Mouse (Mus musculus) liver, adult 2 months (tissue): ENCODE measurements around the gene Smcr8. TPM values are rescaled to one million over a fixed set of nuclear protein-coding genes. Genes with fewer than 3 reads are reported as not detected.
A peak's percentile ranks its signal among the peaks of the same experiment; 100 is the strongest.

Experiments used
- DNase-seq: peaks from one replicate; pipeline ENCODE4 v3.0.0-alpha.2; 2011; ENCODE audit warnings: low read depth, low spot score; ENCODE audit errors: extremely low read depth
- H3K27ac ChIP-seq: fragments of 200-500 bp; replicated peaks from 2 replicates; pipeline ENCODE4 v1.5.1; 2012; ENCODE audit warnings: low read depth, mild to moderate bottlenecking, control low read depth, inconsistent platforms, low read length; ENCODE audit not compliant: insufficient read depth
- H3K27me3 ChIP-seq: fragments of 200-500 bp; 2 replicates; pipeline ENCODE4 v1.6.1; 2012; ENCODE audit warnings: mild to moderate bottlenecking, moderate library complexity, low read length, inconsistent platforms; ENCODE audit not compliant: control insufficient read depth, insufficient read depth
- H3K36me3 ChIP-seq: fragments of 200-500 bp; 2 replicates; pipeline ENCODE4 v1.6.1; 2012; ENCODE audit warnings: low read length, inconsistent platforms; ENCODE audit not compliant: control insufficient read depth, insufficient read depth
- H3K4me1 ChIP-seq: fragments of 200-500 bp; 2 replicates; pipeline ENCODE4 v1.6.1; 2011; ENCODE audit warnings: low read length; ENCODE audit not compliant: control insufficient read depth, insufficient read depth
- H3K4me3 ChIP-seq: fragments of 200-500 bp; 2 replicates; pipeline ENCODE4 v1.5.1; 2011; ENCODE audit warnings: low read depth, mild to moderate bottlenecking, control low read depth, low read length, moderate library complexity; ENCODE audit not compliant: insufficient read depth
- H3K79me2 ChIP-seq: fragments of 200-500 bp; 2 replicates; pipeline ENCODE4 v1.6.1; 2012; ENCODE audit warnings: inconsistent platforms, mild to moderate bottlenecking, low read length, moderate library complexity; ENCODE audit not compliant: control insufficient read depth, insufficient read depth
- H3K9ac ChIP-seq: fragments of 200-500 bp; 2 replicates; pipeline ENCODE4 v1.6.1; 2012; ENCODE audit warnings: low read depth, mild to moderate bottlenecking, control low read depth, inconsistent platforms, low read length
- CTCF ChIP-seq: fragments of 200-500 bp; IDR thresholded peaks from 2 replicates; pipeline ENCODE4 v1.5.1; 2011; ENCODE audit warnings: low read depth, low read length, control low read depth
- POLR2A ChIP-seq: fragments of 200-500 bp; IDR thresholded peaks from 2 replicates; pipeline ENCODE4 v1.6.1; 2011; ENCODE audit warnings: low read length, control low read depth; ENCODE audit not compliant: insufficient read depth; ENCODE audit errors: extremely low read depth
- WGBS: fragments of 180-500 bp; shearing (Covaris S2); methylation state at CpG from one replicate; pipeline ENCODE4 v1.1.7; 2018; 5-methylcytosine and 5-hydroxymethylcytosine counted together
- polyA plus RNA-seq: library from polyadenylated mRNA; depleted of rRNA; stranded (reverse); fragments of >200 nt; gene quantifications from 2 replicates; pipeline ENCODE4 v1.2.3, GENCODE M21; 2012; rRNA removed
- total RNA-seq: library from RNA; depleted of rRNA; stranded (reverse); fragments of >200 nt; gene quantifications from 2 replicates; pipeline ENCODE4 v1.2.3, GENCODE M21; 2014; rRNA removed

Smcr8 gene
- total RNA-seq (9.3 and 12.8 TPM in 2 replicates), polyA plus RNA-seq (6.2 and 7.7 TPM in 2 replicates)

DNA sequence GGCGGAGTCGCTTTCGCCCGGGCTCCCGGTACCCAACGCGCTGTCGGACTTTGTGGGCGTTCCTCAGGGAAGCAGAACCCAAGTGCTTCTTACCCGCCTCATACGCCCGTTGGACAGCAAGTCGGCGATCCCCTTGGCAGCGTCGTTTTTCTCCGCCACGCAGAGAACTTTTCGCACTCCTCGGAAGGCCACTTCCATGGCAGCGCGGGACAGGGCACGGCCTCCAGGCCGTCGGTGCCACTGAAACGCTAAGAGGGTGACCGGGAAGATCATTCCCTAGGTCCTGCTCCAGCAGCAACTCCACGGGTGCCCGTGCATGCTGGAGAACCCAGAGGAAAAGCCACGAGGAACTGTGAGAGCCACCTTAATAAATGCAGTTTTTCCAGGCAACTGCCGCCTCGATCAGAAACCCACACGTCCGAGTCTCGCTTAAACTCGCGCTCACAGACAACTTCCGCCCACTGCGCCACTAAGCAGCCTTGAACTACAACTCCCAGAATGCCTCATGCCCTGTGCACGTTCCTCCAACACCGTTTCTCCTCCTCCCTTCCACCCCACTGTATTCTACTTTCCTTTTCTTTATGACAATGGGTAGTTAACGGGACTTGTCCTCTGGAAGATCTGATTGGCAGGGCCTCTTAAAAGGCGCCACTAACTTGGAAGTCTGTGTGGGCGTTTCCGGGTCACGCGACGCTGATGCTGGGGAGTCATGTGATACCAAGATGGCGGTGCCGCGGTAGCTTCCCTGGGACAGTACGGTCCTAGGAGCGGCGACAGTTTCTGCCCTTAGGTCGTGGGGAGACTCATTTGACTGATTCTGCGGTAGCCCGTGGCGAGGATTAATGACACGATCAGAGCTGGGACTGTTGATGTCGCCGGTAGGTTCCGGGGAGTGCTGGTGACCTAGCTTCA, at the start of gene Smcr8, which contains the start of gene Top3a:
Gene Smcr8 (plus strand): TSS at position 696 of the 912 bp plus-strand sequence.
Gene Top3a (minus strand): TSS at position 537 of the 912 bp plus-strand sequence.
- Histone ChIP-seq H3K27ac (peak within 1 kb of the TSS; percentile 88), H3K79me2 (peaks cover 37% of the 10 kb centered on the region; the same call in 1 of the 2 replicates), H3K9ac (peak within 1 kb of the TSS; percentile 87), H3K4me3 (peak within 1 kb of the TSS; percentile 77), H3K4me1 (peaks cover 37% of the 10 kb centered on the region), H3K36me3 (peaks cover 3% of the 10 kb centered on the region; the same call in 1 of the 2 replicates), H3K27me3 (no peaks in the 10 kb centered on the region)
- no peak for TF ChIP-seq CTCF
- TF ChIP-seq POLR2A, result peak; percentile 87
- WGBS, result under 1% methylated on average over 62 of the region's 62 CpGs
- DNase-seq, result peak; percentile 99

DNA sequence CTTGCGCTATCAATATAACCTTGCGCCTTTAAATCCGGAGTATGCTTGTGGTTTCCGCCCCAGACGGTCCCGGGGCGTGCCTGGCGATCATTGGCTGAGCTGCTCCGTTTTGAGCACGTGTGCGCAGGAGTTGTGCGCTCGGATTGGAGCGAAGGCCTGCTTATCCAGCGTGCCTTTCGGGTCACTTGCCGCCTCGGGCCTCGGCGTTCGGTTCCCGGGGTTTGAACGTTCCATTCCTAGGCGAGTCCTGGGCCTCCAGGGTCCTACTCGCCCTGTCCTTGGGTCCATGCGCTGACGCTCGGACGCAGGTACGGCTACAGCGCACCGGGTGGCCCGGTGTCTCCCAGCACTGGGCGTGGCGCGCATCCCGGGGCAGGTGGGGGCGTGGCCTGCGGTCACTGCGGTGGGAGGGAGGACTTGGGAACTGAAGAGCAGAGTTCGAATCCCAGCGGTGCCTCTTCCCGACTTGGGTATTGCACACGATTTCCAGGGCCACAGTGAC, 49.0 kb upstream of the Smcr8 start, which contains the start of gene Mief2:
Gene Mief2 (plus strand): TSS at position 139 of the 502 bp plus-strand sequence.
- Histone ChIP-seq H3K4me3 (peak within 1 kb of the TSS; percentile 99), H3K9ac (peak within 1 kb of the TSS; percentile 99), H3K79me2 (peaks cover 9% of the 10 kb centered on the region; the same call in 1 of the 2 replicates), H3K27me3 (no peaks in the 10 kb centered on the region), H3K4me1 (peaks cover 35% of the 10 kb centered on the region), H3K36me3 (peaks cover 2% of the 10 kb centered on the region; the same call in 1 of the 2 replicates), H3K27ac (peak within 1 kb of the TSS; percentile 86)
- WGBS, result under 1% methylated on average over 44 of the region's 44 CpGs
- DNase-seq, result peak; percentile 91
- TF ChIP-seq POLR2A (peak; percentile 43; the same call in 1 of the 2 replicates), CTCF (no peak)

DNA sequence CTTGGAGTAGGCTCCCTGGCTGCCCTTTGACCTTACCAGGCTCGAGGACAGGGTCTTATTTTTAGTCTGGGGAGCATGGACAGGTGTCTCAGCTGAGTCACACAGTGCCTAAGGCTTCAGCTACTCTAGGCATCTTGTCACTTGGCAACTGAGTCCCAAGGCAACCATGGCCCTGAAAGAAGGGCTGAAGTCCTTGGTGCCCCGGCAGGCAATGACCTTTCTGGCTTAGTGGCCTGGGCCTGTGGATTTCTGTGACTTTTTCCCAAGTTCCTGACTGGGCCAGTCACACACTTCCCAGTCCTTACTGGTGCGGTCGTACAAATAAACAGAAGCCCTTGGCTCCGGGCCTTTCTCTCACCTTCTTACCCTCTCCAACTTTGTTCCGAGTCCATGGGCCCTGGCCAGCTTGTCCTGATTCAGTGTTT, 48.1 kb upstream of the Smcr8 start:
- WGBS, result 25% methylated on average over 6 of the region's 6 CpGs
- peaks cover 9% of the 10 kb centered on the region; the same call in 1 of the 2 replicates for H3K79me2 ChIP-seq
- H3K27ac ChIP-seq, result peak overlapping the region; percentile 77
- H3K36me3 ChIP-seq, result no peaks in the 10 kb centered on the region
- H3K4me1 ChIP-seq, result peaks cover 35% of the 10 kb centered on the region
- H3K27me3 ChIP-seq, result no peaks in the 10 kb centered on the region
- DNase-seq, result peak; percentile 98
- H3K9ac ChIP-seq, result peak overlapping the region; percentile 4; the same call in 1 of the 2 replicates
- H3K4me3 ChIP-seq, result no peak overlapping the region; the same call in 1 of the 2 replicates
- TF ChIP-seq CTCF, result no peak
- no peak for TF ChIP-seq POLR2A

DNA sequence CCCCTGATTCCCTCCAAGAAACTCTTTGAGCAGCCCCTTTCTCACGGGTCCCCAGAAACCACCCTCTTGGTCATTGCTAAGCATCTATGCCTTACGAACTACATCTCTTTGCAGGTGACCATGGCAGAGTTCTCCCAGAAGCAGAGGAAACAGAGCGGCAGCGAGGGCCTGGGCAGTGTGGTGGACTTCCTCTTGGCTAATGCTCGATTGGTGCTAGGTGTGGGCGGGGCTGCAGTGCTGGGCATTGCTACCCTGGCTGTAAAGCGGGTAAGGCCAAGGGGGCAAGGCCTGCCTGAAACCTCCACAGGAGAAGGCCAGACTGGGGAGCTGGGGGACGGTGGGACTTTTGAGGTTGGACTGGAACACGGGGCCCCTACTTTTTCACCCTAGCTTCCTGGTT, 47.2 kb upstream of the Smcr8 start:
- 51% methylated on average over 9 of the region's 9 CpGs for WGBS
- peak; percentile 78 for DNase-seq
- peak overlapping the region; percentile 77 for H3K27ac ChIP-seq
- peaks cover 35% of the 10 kb centered on the region for H3K4me1 ChIP-seq
- H3K36me3 ChIP-seq, result no peaks in the 10 kb centered on the region
- peaks cover 9% of the 10 kb centered on the region; the same call in 1 of the 2 replicates for H3K79me2 ChIP-seq
- TF ChIP-seq CTCF (no peak), POLR2A (no peak)
- no peak overlapping the region; the same call in 1 of the 2 replicates for H3K9ac ChIP-seq
- H3K27me3 ChIP-seq, result no peaks in the 10 kb centered on the region
- H3K4me3 ChIP-seq, result no peak overlapping the region

DNA sequence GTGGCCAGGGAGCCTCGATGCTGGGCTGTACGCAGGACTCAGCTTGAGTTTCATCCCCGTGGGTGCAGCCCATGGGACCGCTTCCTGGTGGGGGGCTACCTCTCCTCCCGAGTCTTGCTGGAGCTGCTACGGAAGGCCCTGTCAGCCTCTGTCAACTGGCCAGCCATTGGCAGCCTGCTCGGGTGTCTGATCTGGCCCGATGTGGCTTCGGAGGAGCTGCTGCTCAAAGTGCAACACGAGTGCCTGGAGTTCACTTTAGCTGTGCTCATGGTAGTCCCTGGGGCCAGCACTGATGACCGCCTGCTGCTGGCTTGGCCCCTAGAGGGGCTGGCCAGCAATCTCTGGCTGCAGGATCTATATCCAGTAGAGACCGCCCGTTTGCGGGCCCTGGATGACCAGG, 46.1 kb upstream of the Smcr8 start:
- H3K4me1 ChIP-seq, result peaks cover 31% of the 10 kb centered on the region
- H3K27me3 ChIP-seq, result no peaks in the 10 kb centered on the region
- DNase-seq, result peak; percentile 88
- no peak overlapping the region; the same call in 1 of the 2 replicates for H3K4me3 ChIP-seq
- H3K9ac ChIP-seq, result 0 out of 2 replicates have a peak overlapping the region, but pooled peaks have one; percentile 14
- H3K79me2 ChIP-seq, result peaks cover 6% of the 10 kb centered on the region; the same call in 1 of the 2 replicates
- H3K27ac ChIP-seq, result peak overlapping the region; percentile 65
- TF ChIP-seq CTCF (no peak), POLR2A (no peak)
- no peaks in the 10 kb centered on the region for H3K36me3 ChIP-seq
- WGBS, result 62% methylated on average over 14 of the region's 14 CpGs
